14 mouse cellular contexts compared by ENCODE assay signal in genomic region chr11:6894911-6895785, GRCm38 (mm10). TPM values are rescaled to one million over a fixed set of nuclear protein-coding genes. Genes with fewer than 3 reads are reported as not detected.
DNase-seq lines count a peak whose midpoint lies in the region; ATAC-seq and TF ChIP-seq lines count a peak whose summit lies in the region.
"Had no signal": no experiment of that assay in that cellular context is flagged by ENCODE, and none has a peak within 500 bp of the region (broad histone marks: within the 10 kb centered on the region; RNA-seq: fewer than 3 reads in every experiment).

No protein-coding gene starts in this region.

- peak; percentile 89 for DNase-seq in ES-E14 (ENCODE audit: low read depth, low spot score)
- DNase-seq in embryo, embryonic 10 days (ENCODE audit: low spot score), result peak; percentile 26
- DNase-seq in kidney, postnatal 0 days (ENCODE audit: low spot score), result peak; percentile 58
- DNase-seq in adrenal gland, adult 2 months, result no peak
- no peak for DNase-seq in adrenal gland, postnatal 14 days
- no peak for DNase-seq in thymus, adult 18-20 months

- no peak for TF ChIP-seq CTCF in ES-Bruce4 (IDR thresholded peaks at IDR 0.05; ENCODE audit: low read depth, low read length)
- no peak for TF ChIP-seq CTCF in kidney, postnatal 0 days (IDR thresholded peaks at IDR 0.05; ENCODE audit: low read depth)

- no peak for TF ChIP-seq POLR2A in ES-Bruce4 (IDR thresholded peaks at IDR 0.05; ENCODE audit: insufficient read depth, low read length)

- 23% methylated on average over 7 of the region's 7 CpGs for WGBS in kidney, postnatal 0 days

- H3K27me3 ChIP-seq in ES-Bruce4 (ENCODE audit: control insufficient read depth, insufficient read depth, low read length, poor library complexity, severe bottlenecking), result no peaks in the 10 kb centered on the region
- H3K27me3 ChIP-seq in kidney, postnatal 0 days (ENCODE audit: insufficient read depth, low read length), result no peaks in the 10 kb centered on the region
- H3K27me3 ChIP-seq: neural tube, embryonic 15.5 days had no signal

- H3K4me1 ChIP-seq in ES-Bruce4 (ENCODE audit: control insufficient read depth, insufficient read depth, low read length) (peaks cover 10% of the 10 kb centered on the region), ES-E14 (ENCODE audit: control insufficient read depth in 2 of 2, insufficient read depth in 2 of 2, low read length in 2 of 2, poor library complexity in 1 of 2) (peaks cover 10 to 30% of the 10 kb centered on the region in 2 experiments)
- H3K4me1 ChIP-seq in kidney, postnatal 0 days (replicated peaks; ENCODE audit: insufficient read depth, low read length), result peaks cover 9% of the 10 kb centered on the region; the same call in 1 of the 2 replicates
- H3K4me1 ChIP-seq: neural tube, embryonic 15.5 days had no signal

- H3K9me3 ChIP-seq in ES-Bruce4 (replicated peaks; ENCODE audit: control insufficient read depth, insufficient read depth, low read length, poor library complexity, severe bottlenecking) (peaks cover 31% of the 10 kb centered on the region), ES-E14 (ENCODE audit: control insufficient read depth, insufficient read depth, low read depth, low read length) (no peaks in the 10 kb centered on the region)
- H3K9me3 ChIP-seq in kidney, postnatal 0 days (replicated peaks; ENCODE audit: low read length), result no peaks in the 10 kb centered on the region
- H3K9me3 ChIP-seq: neural tube, embryonic 15.5 days had no signal

- H3K27ac ChIP-seq in ES-Bruce4 (ENCODE audit: insufficient read depth, low read length) (peak overlapping the region; percentile 98), ES-E14 (ENCODE audit: insufficient read depth, low read depth, low read length, poor library complexity, severe bottlenecking) (peak overlapping the region; percentile 100)
- H3K27ac ChIP-seq in kidney, postnatal 0 days, result peak overlapping the region; percentile 84
- H3K27ac ChIP-seq: liver, embryonic 14.5 days; neural tube, embryonic 15.5 days had no signal

- no peaks in the 10 kb centered on the region; the same call in 1 of the 2 replicates for H3K36me3 ChIP-seq in ES-Bruce4 (ENCODE audit: control insufficient read depth, insufficient read depth, low read length, poor library complexity, severe bottlenecking)
- peaks cover 4% of the 10 kb centered on the region; the same call in 1 of the 2 replicates for H3K36me3 ChIP-seq in ES-E14 (ENCODE audit: control insufficient read depth, insufficient read depth, low read length, poor library complexity, severe bottlenecking)
- no peaks in the 10 kb centered on the region for H3K36me3 ChIP-seq in kidney, postnatal 0 days (ENCODE audit: insufficient read depth, low read length)
- H3K36me3 ChIP-seq: neural tube, embryonic 15.5 days had no signal

- peak; percentile 98 for TF ChIP-seq EP300 in ES-Bruce4 (IDR thresholded peaks at IDR 0.05; ENCODE audit: insufficient read depth, low read depth, low read length)

- H3K4me2 ChIP-seq in kidney, postnatal 0 days (ENCODE audit: low read length), result no peak overlapping the region
- H3K4me2 ChIP-seq: neural tube, embryonic 15.5 days had no signal

- in situ Hi-C loops in ES-E14 (cut with MboI; ENCODE audit: low sequenced_read_pairs in 2 of 2, unreplicated experiment in 2 of 2), result no loop called here

- peak; percentile 88 for ATAC-seq in kidney, postnatal 0 days (replicated peaks; ENCODE audit: low FRiP score, low read depth)
- ATAC-seq: activated CD4-positive, CD25-positive, alpha-beta regulatory T cell, adult 4 months had no signal

- H3K4me3 ChIP-seq in ES-Bruce4 (ENCODE audit: low read depth, low read length), result peak overlapping the region; percentile 74
- peak overlapping the region; percentile 21 to 61 for H3K4me3 ChIP-seq in ES-E14 (ENCODE audit: insufficient read depth in 1 of 2, low read depth in 1 of 2, low read length in 2 of 2, poor library complexity in 1 of 2, severe bottlenecking in 1 of 2)
- no peak overlapping the region for H3K4me3 ChIP-seq in kidney, postnatal 0 days (replicated peaks; ENCODE audit: low read depth, low read length)
- H3K4me3 ChIP-seq: neural tube, embryonic 15.5 days had no signal

- H3K9ac ChIP-seq in ES-Bruce4 (ENCODE audit: low read depth, poor library complexity, severe bottlenecking) (peak overlapping the region; percentile 22), ES-E14 (ENCODE audit: insufficient read depth, low read depth, low read length, poor library complexity, severe bottlenecking) (peak overlapping the region; percentile 80)
- no peak overlapping the region for H3K9ac ChIP-seq in kidney, postnatal 0 days (ENCODE audit: low read depth, low read length)
- H3K9ac ChIP-seq: liver, embryonic 14.5 days; neural tube, embryonic 15.5 days had no signal

TF ChIP-seq in ES-E14, 5 proteins besides CTCF, POLR2A, EP300 and RAD21:
- TF ChIP-seq ZNF384 (IDR thresholded peaks at IDR 0.05; ENCODE audit: low read depth, low read length) (no peak), HCFC1 (IDR thresholded peaks at IDR 0.05; ENCODE audit: borderline replicate concordance, insufficient read depth, low read length) (no peak), MAFK (IDR thresholded peaks at IDR 0.05; ENCODE audit: insufficient read depth, low read depth, low read length) (peak; percentile 47; the same call in 1 of the 2 replicates), CHD2 (IDR thresholded peaks at IDR 0.05; ENCODE audit: low read depth, low read length) (peak; percentile 56), ZC3H11A (IDR thresholded peaks at IDR 0.05; ENCODE audit: borderline replicate concordance, low read depth, low read length) (no peak)

RNA-seq across cellular contexts. Expression of gene Gm11983, which starts 57.7 kb away (rescaled TPM):
- polyA plus RNA-seq in ES-Bruce4 (2011; ENCODE audit: insufficient read depth, insufficient read length, low read depth, missing spikeins), result 0.67 TPM in 1 of 2 replicates, not detected in the other
- total RNA-seq in ES-E14 (2012; rRNA removed), result not detected in 2 replicates
- not detected in 2 replicates for polyA plus RNA-seq in kidney, postnatal 0 days (2015; fragmentation: Nextera tagmentation; extraction: Ambion mirVana)
- total RNA-seq in adrenal gland, adult 2 months (2021), result not detected
- polyA plus RNA-seq in adrenal gland, adult 2 months (2012; rRNA removed), result not detected in 2 replicates
- not detected in 2 replicates for total RNA-seq in adrenal gland, postnatal 14 days (2021)
- total RNA-seq: common myeloid progenitor, adult 5-6 weeks; gastrocnemius, postnatal 10 days; hematopoietic stem cell, adult 5-6 weeks had no signal
- polyA plus RNA-seq: activated CD4-positive, CD25-positive, alpha-beta regulatory T cell, adult 4 months; liver, embryonic 14.5 days; neural tube, embryonic 15.5 days; testis, adult 2 months had no signal

Comparison
In these comparisons a context has a peak if more than half of its experiments do, and no peak if none do; other contexts are left out.
1. DNase-seq: peak in ES-E14 (single experiment), embryo, embryonic 10 days (single experiment) and kidney, postnatal 0 days (single experiment); none in adrenal gland, adult 2 months (single experiment), adrenal gland, postnatal 14 days (single experiment) and thymus, adult 18-20 months (0 of 2).
2. Peak in every context shown above with its lines, with median percentiles within 50 percentile points of each other: H3K27ac ChIP-seq.